Mouse (Mus musculus) heart, postnatal 0 days (tissue): ENCODE data around the gene Rhbg. TPM values are rescaled to one million over a fixed set of nuclear protein-coding genes. Genes with fewer than 3 reads are reported as not detected.
A peak's percentile ranks its signal among the peaks of the same experiment; 100 is the strongest.

Source experiments
- ATAC-seq: fragments of 200-750 bp; cut with Nextera tagmentation; 2 replicates; pipeline ENCODE4 v1.8.0; 2017; ENCODE audit warnings: low read depth, moderate number of reproducible peaks, moderate library complexity; ENCODE audit not compliant: insufficient read depth
- DNase-seq: peaks from one replicate; pipeline ENCODE4 v3.0.0-alpha.2; 2016; ENCODE audit warnings: low spot score
- H3K27ac ChIP-seq: fragments of 300-500 bp; sonication (generic); 2 replicates; pipeline ENCODE4 v1.5.1; 2014; ENCODE audit warnings: low read depth, mild to moderate bottlenecking
- H3K27me3 ChIP-seq: fragments of 300-500 bp; sonication (generic); 2 replicates; pipeline ENCODE4 v1.6.1; 2014; ENCODE audit warnings: low read length, mixed read lengths; ENCODE audit not compliant: control insufficient read depth, insufficient read depth
- H3K36me3 ChIP-seq: fragments of 300-500 bp; sonication (generic); replicated peaks from 2 replicates; pipeline ENCODE4 v1.6.1; 2014; ENCODE audit warnings: low read length, mixed read lengths; ENCODE audit not compliant: control insufficient read depth, insufficient read depth
- H3K4me1 ChIP-seq: fragments of 300-500 bp; sonication (generic); 2 replicates; pipeline ENCODE4 v1.6.1; 2014; ENCODE audit warnings: antibody characterized with exemption; ENCODE audit not compliant: control insufficient read depth, insufficient read depth
- H3K4me2 ChIP-seq: fragments of 300-500 bp; sonication (generic); 2 replicates; pipeline ENCODE4 v1.6.1; 2014; ENCODE audit warnings: low read depth, mild to moderate bottlenecking, low read length, moderate library complexity
- H3K4me3 ChIP-seq: fragments of 300-500 bp; sonication (generic); 2 replicates; pipeline ENCODE4 v1.5.1; 2014; ENCODE audit warnings: low read depth, low read length
- H3K9ac ChIP-seq: fragments of 300-500 bp; sonication (generic); replicated peaks from 2 replicates; pipeline ENCODE4 v1.6.1; 2014; ENCODE audit warnings: low read depth, low read length, mixed read lengths
- H3K9me3 ChIP-seq: fragments of 300-500 bp; sonication (generic); replicated peaks from 2 replicates; pipeline ENCODE4 v1.6.1; 2016; ENCODE audit warnings: low read length; ENCODE audit not compliant: control insufficient read depth
- CTCF ChIP-seq: IDR thresholded peaks from 2 replicates; pipeline ENCODE4 v1.5.1; 2016; ENCODE audit warnings: antibody characterized with exemption, control low read depth, low read depth
- EP300 ChIP-seq: IDR thresholded peaks from 2 replicates; pipeline ENCODE4 v1.6.1; 2016; ENCODE audit warnings: antibody characterized with exemption, low read depth
- WGBS: fragments of 180-500 bp; shearing (Covaris S2); extraction: QIAGEN DNeasy Blood & Tissue Kit; methylation state at CpG from one replicate; pipeline ENCODE4 v1.1.7; 2014; 5-methylcytosine and 5-hydroxymethylcytosine counted together
- polyA plus RNA-seq: library from polyadenylated mRNA; unstranded; fragments of >200 nt; fragmentation: Nextera tagmentation; extraction: Ambion mirVana; gene quantifications from 2 replicates; pipeline ENCODE4 v1.2.1, GENCODE M21; 2015
- total RNA-seq: library from RNA; depleted of rRNA; stranded (reverse); fragments of >200 nt; gene quantifications from 2 replicates; pipeline ENCODE4 v1.2.3, GENCODE M21; 2014; ENCODE audit warnings: low replicate concordance

Gene Rhbg
- total and polyA plus RNA-seq, 2 experiments from 2014 or later = not detected

DNA sequence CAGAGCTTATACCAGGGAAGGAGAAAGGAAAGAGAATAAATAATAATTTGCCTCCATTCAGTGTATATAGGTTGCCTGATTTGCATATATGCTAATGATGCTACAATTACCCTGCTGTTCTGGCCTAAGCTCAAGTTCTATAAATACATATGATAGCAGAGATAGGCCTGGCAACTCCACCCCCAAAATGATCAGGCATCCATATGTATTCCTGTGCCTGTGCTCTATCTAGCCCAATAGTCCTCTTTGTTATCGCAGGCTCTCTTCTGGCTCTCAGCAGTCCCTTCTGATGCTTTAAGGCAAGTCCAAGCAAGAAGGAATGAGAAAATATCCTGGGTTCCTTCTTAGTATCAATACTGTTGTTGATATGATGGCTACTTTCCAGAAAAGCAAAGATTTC lies 49.8 kb downstream of the Rhbg start:
- Histone ChIP-seq H3K4me1 (peaks cover 8% of the 10 kb centered on the region), H3K27ac (no peak overlapping the region), H3K9me3 (no peaks in the 10 kb centered on the region), H3K9ac (no peak overlapping the region), H3K4me3 (no peak overlapping the region), H3K4me2 (no peak overlapping the region), H3K36me3 (no peaks in the 10 kb centered on the region), H3K27me3 (peaks cover 100% of the 10 kb centered on the region)
- no peak for ATAC-seq
- DNase-seq = no peak
- WGBS = 27% methylated on average over 1 of the region's 1 CpGs
- TF ChIP-seq CTCF (no peak), EP300 (no peak)

DNA sequence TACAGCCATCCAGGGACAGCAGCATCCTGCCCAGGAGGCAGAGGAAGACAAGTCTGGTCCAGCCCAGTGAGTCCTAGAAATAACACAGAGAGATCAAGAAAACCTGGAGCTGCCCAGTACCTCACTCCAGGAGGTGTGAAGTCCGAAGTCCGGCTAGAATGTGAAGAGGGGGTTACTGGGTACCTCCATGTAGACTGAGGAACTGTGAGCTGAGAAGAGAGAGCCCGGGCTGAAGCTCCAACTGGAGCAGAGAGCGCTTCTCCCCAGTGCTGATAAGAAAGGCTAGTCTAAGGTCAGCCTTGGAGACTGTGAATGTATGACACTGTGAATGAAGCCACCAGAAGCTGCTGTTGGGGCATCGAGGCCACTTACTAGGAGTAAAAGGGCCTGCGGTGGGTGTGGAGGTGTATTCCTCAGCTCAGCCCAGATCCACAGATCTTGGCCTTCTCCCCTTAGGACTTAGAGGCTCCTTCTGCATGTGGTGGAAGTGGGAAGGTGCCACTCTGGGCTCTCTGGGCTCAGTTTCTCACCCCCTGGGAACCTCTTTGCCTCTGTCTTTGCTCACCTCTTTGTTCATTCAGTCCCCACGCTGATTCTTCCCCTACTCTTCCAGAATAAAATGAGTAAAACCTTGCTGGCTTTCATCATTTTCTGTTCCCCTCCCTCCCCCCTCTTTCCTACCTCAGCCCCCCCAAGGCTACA lies 50.4 kb downstream of the Rhbg start:
- 3% methylated on average over 7 of the region's 7 CpGs for WGBS
- no peak overlapping the region for H3K27ac ChIP-seq
- H3K9me3 ChIP-seq = no peaks in the 10 kb centered on the region
- DNase-seq (no peak), ATAC-seq (no peak)
- peaks cover 100% of the 10 kb centered on the region for H3K27me3 ChIP-seq
- H3K4me2 ChIP-seq = no peak overlapping the region
- TF ChIP-seq EP300 (no peak), CTCF (no peak)
- H3K4me3 ChIP-seq = no peak overlapping the region
- peaks cover 8% of the 10 kb centered on the region for H3K4me1 ChIP-seq
- H3K9ac ChIP-seq = no peak overlapping the region
- no peaks in the 10 kb centered on the region for H3K36me3 ChIP-seq

DNA sequence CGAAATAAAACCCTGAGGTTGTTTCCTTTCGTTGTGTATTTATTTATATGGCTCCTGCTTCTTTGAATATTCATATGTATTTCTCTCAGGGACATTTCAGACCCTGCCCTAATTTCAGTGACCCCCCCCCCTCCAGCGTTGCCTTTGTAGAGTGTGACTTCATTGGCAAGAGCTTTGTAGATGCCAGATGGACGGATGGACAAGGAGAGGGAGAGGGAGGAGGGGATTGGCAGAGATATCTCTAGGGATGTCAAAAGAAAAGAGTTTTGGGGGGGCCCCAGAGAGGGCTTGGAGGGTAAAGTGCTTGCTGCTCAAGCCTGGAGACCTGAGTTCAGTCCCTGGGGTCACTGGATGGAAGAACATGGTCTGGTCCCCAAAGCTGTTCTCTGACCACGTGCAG lies 51.1 kb downstream of the Rhbg start:
- H3K27me3 ChIP-seq = peaks cover 100% of the 10 kb centered on the region
- H3K4me3 ChIP-seq = no peak overlapping the region
- 23% methylated on average over 5 of the region's 5 CpGs for WGBS
- H3K9ac ChIP-seq = no peak overlapping the region
- H3K9me3 ChIP-seq = no peaks in the 10 kb centered on the region
- TF ChIP-seq EP300 = no peak
- TF ChIP-seq CTCF = no peak
- ATAC-seq (no peak), DNase-seq (no peak)
- H3K4me1 ChIP-seq = peaks cover 8% of the 10 kb centered on the region
- no peak overlapping the region for H3K4me2 ChIP-seq
- H3K36me3 ChIP-seq = no peaks in the 10 kb centered on the region
- no peak overlapping the region for H3K27ac ChIP-seq

DNA sequence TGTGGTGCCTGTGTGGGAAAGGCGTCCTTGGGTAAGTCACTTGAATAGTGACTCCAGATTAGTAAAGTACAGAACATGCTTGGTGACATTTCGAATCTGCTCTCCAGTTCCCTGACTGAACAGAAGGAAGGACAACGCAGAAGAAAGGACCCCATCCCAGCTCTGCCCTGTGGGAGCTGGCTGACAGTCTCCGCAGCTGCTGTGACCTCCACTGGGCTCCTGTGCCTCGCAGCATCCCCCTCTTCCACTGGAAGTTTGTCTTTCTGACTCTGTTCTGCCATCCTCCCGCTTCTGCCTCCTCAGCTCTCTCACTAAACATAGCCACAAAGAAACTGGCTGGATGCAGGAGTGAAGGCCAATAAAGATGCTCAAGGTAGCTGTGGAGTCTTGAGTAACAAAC lies 51.5 kb downstream of the Rhbg start:
- 6% methylated on average over 6 of the region's 6 CpGs for WGBS
- H3K9me3 ChIP-seq = no peaks in the 10 kb centered on the region
- H3K4me3 ChIP-seq = no peak overlapping the region
- H3K36me3 ChIP-seq = no peaks in the 10 kb centered on the region
- H3K4me1 ChIP-seq = peaks cover 8% of the 10 kb centered on the region
- H3K9ac ChIP-seq = no peak overlapping the region
- no peak for TF ChIP-seq CTCF
- no peak for TF ChIP-seq EP300
- H3K27ac ChIP-seq = no peak overlapping the region
- peaks cover 100% of the 10 kb centered on the region for H3K27me3 ChIP-seq
- DNase-seq (no peak), ATAC-seq (no peak)
- H3K4me2 ChIP-seq = no peak overlapping the region

DNA sequence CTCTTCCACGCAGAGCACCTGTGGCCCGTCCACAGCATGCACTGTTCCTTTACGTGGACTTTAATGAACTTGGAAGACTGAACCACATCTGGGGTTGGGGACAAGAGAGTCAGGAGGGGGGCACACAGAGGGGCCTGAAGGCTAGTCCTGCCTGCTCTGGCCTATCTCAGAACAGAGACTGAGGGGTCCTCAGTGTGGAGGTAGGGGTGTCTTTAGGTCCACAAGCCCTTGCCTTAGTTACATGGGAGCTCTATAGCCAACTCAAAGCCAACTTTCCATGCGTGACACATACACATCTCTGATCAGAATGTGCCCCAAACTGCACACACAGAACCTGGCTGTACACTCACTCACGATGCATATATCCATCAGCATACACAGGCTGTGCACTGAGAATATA lies 52.9 kb downstream of the Rhbg start:
- Histone ChIP-seq H3K27me3 (peaks cover 100% of the 10 kb centered on the region), H3K9me3 (no peaks in the 10 kb centered on the region), H3K36me3 (no peaks in the 10 kb centered on the region), H3K9ac (no peak overlapping the region), H3K4me2 (no peak overlapping the region), H3K4me3 (no peak overlapping the region), H3K27ac (no peak overlapping the region), H3K4me1 (peaks cover 8% of the 10 kb centered on the region)
- no peak for TF ChIP-seq EP300
- TF ChIP-seq CTCF = no peak
- WGBS = 22% methylated on average over 5 of the region's 5 CpGs
- ATAC-seq = no peak
- no peak for DNase-seq

DNA sequence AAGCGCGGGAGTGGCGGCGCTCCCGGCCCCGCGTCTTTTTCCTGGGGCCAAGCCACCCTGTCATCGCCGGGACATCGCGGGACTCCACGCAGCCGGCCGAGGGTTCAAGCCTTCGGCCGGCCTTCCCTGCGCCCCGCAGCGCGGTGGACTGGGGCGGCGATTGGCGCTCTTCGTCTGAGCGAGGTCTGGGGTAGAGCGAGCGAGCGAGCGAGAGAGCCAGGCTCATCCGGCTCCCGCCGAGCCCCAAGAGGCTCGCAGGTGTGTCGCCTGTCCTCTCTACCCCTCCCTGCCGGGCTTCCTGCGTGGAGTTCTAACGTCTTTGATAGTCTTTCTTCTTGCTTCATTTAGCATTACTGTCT lies 53.6 kb downstream of the Rhbg start:
- WGBS = 2% methylated on average over 35 of the region's 37 CpGs
- no peak for TF ChIP-seq EP300
- no peak for TF ChIP-seq CTCF
- H3K27me3 ChIP-seq = peaks cover 98% of the 10 kb centered on the region

More for the DNA sequence above, 53.6 kb downstream of the Rhbg start:
- no peak overlapping the region for H3K27ac ChIP-seq
- peak overlapping the region; percentile 45 for H3K4me3 ChIP-seq
- peak overlapping the region; percentile 56 for H3K4me2 ChIP-seq
- peaks cover 8% of the 10 kb centered on the region for H3K4me1 ChIP-seq
- ATAC-seq (no peak), DNase-seq (no peak)
- no peaks in the 10 kb centered on the region for H3K36me3 ChIP-seq
- H3K9me3 ChIP-seq = no peaks in the 10 kb centered on the region
- 0 out of 2 replicates have a peak overlapping the region, but pooled peaks have one; percentile 24 for H3K9ac ChIP-seq
